Mouse (Mus musculus) kidney, postnatal 36 days (tissue): ENCODE measurements around the gene Vmn2r83.
"Not testable (repeated sequence)": the region's sequence is repeated elsewhere in the genome, so short reads cannot be mapped to it uniquely, and the experiment has no call there.

Experiments
- DNase-seq, 2 experiments: peaks; one replicate each; pipeline ENCODE4 v3.0.0; 2021 to 2022; ENCODE audit warnings: mixed read lengths in 2 of 2

Gene Vmn2r83

GRCm38 (mm10) chr10:79468431-79468830 is at the start of gene Vmn2r83:
Vmn2r83 (plus strand) TSS chr10:79468731.
- no peak for DNase-seq

- DNase-seq, result not testable (repeated sequence)
These were observed 33.2 kb upstream of the Vmn2r83 start for GRCm38 (mm10) chr10:79435141-79435820.

- DNase-seq, result peak; percentile 23 to 34
These were observed 27.4 kb downstream of the Vmn2r83 start for GRCm38 (mm10) chr10:79495886-79496285.

- no peak for DNase-seq
These were observed 28.3 kb downstream of the Vmn2r83 start for GRCm38 (mm10) chr10:79496701-79497288.

DNA sequence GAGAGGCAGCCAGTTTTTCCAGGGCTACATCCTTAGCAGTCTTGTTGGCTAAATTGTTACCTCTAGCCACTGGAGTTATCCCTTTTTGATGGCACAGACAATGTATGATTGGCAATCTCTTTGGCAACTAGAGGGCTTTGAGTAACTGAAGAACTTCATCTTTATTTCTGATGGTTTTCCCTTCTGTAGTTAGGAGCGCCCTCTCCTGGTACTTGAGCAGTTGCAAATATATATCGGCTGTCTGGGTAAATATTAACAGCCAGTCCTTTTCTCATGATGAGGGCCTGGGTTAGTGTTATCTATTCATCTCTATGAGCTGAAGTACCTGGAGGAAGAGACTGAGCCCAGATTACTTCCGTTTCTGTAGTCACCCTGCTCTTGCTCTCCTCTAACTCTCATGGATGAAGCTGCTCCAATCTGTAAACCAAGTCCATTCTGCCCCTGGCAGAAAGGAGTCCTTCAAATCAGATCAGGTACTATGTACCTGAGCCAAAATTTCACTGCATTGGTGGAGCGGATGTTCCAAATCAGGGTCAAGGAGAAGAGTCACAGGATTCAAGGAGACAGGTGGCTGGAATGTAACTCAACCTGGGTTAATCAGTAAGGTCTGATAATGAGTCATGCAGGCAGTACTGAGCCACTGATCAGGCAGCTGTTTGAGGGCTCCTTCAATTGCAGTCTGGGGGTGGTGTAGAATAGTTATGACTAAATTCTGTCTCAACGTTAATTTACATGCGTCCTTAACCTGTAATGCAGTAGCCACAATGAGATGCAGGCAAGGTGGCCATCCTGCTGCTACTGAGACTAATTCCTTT is 34.5 kb downstream of the Vmn2r83 start:
- DNase-seq, result peak; percentile 19 to 42

GRCm38 (mm10) chr10:79506709-79507108 is 38.2 kb downstream of the Vmn2r83 start:
- DNase-seq, result no peak

DNA sequence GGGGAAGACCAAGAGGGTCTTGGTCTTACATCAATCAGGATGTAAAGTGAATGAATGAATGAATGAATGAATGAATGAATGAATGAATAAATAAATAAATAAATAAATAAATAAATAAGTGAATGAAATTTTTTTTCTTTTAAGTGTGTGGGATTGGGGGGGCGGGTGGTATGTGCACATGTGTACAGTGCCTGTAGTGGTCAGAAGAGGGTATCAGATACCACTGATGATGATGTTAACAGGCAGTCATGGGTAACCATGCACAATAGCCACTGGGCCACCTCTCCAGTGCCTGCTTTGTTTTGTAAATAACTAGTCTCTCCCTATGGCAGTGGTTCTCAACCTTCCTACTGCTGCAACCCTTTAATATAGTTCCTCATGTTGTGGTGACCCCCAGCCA is 55.9 kb downstream of the Vmn2r83 start:
- no peak for DNase-seq

GRCm38 (mm10) chr10:79525456-79526325 is 57.2 kb downstream of the Vmn2r83 start:
- DNase-seq, result no peak

- DNase-seq, result no peak
These were observed 58.3 kb downstream of the Vmn2r83 start for GRCm38 (mm10) chr10:79526661-79527452.

DNA sequence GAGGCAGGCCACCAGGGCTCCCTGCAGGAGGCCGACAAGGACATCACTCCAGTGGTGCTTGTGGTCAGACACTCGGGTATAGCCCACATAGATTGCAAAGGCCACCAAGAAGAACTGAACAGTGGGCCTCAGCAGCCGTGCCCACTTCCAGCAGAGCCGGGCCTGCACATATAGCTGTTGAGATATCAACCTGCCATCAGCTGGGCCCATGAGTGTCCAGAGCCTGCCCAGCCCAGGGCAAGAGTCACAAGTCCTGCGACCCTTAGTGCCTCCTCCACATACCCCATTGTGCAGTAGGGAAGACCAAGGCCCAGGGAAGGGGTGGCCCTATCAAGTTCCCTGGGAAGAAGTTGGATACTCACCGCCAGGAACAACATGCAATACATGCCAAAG is 58.9 kb downstream of the Vmn2r83 start:
- no peak for DNase-seq

- DNase-seq, result no peak
These were observed 59.5 kb downstream of the Vmn2r83 start for GRCm38 (mm10) chr10:79528081-79528480.

DNA sequence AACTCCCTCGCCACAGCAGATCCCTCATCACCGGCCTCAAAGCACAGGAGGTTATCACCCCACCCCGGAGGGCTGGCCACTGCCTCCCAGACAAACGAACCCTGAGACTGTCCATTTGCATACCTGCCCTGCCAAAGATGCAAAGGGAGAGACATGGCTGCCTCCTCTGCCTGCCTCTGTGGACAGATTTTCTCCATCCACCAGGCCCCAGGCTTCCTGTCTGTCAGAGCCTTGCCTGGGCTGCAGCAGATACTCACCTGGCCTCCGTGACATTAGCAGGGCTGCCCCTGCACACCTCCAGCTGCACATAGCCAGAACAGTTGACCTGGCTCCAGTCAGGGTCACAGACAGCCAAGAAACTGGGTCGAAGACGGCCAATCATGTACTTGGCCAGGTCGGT is 61.7 kb downstream of the Vmn2r83 start:
- no peak for DNase-seq

DNA sequence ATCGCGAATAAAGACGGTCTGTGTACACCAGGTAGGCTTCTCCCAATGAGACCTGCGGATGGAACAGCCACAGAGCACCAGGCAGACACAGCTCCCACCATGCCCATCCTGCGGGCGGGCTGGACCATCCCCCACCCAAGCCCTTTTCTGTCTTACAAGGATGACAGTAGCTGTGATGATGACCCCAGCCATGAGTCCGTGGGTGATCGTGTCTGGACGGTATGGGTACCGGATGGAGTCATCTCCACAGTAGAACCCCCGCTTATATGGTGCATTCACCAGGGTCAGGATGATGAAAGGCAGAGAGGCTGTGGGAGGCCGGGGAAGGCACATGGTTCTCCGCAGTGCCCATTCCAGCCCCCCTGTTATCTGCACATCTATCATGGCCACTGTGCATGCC is 62.2 kb downstream of the Vmn2r83 start:
- no peak for DNase-seq

GRCm38 (mm10) chr10:79531593-79531992 is 63.1 kb downstream of the Vmn2r83 start:
- no peak for DNase-seq

- peak in 1 of 2 experiments; percentile 45 for DNase-seq
These were observed 64.1 kb downstream of the Vmn2r83 start for GRCm38 (mm10) chr10:79532678-79533077.

DNA sequence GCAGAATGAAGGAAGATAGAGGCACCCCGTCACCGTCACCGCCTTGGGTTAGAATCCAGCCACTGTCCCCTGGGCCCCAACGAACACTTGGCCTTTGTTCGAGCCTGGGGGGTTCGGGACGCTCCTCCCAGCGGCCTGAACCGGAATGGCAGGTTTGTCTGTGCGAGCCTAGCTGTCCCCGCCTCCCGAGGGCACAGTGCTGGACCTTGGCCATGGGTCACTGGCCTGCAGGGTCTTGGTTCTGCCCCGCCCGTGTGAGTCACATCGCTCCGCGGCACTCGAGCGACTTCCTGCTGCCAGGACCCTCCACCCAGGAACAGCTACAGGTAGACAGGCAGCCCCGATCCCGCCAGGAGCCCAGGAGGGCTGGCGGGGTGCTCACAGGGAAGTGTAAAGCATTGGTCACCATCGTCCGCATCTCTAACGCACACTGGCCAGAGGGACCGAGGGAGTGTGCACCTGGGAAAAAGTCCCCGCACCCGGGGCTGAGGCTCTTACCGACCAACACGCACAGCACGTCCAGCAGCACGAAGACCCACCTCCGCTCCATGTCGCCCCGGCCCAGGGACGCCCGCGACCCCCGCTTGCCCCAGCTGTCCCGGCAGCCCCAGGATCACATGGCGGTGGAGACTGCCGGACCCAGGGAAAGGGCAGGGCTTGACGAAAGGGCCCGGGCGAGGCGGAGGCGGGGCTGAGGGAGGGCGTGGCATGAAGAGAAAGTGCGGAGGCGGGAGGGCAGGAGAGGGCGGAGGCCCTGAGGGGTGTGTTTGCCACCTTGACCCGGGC is 64.8 kb downstream of the Vmn2r83 start, which contains the start of gene Plpp2:
Gene Plpp2, minus strand, starts transcription at position 671 of the 786 bp plus-strand sequence.
- DNase-seq, result peak; percentile 91 to 95

- no peak for DNase-seq
These were observed 65.9 kb downstream of the Vmn2r83 start for GRCm38 (mm10) chr10:79534426-79534825.

DNA sequence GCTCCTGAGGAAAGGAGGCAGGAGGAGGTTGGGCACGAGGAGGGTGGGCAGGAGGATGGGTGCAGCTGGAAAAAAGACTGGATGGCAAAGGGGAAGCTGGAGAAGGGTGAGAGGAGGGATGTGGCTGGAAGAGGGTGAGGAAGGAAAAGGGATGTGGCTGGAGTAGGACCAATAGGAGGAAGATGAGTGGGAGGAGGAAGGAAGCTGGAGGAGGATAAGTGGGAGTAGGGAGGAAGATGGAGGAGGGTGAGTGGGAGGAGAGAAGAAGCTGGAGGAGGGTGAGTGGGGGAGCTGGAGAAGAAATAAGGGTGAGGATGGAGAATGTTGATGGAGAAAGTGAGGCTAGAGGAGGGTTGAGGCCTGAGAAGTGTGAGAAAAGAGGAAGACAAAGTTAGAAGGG is 66.9 kb downstream of the Vmn2r83 start:
- no peak for DNase-seq

DNA sequence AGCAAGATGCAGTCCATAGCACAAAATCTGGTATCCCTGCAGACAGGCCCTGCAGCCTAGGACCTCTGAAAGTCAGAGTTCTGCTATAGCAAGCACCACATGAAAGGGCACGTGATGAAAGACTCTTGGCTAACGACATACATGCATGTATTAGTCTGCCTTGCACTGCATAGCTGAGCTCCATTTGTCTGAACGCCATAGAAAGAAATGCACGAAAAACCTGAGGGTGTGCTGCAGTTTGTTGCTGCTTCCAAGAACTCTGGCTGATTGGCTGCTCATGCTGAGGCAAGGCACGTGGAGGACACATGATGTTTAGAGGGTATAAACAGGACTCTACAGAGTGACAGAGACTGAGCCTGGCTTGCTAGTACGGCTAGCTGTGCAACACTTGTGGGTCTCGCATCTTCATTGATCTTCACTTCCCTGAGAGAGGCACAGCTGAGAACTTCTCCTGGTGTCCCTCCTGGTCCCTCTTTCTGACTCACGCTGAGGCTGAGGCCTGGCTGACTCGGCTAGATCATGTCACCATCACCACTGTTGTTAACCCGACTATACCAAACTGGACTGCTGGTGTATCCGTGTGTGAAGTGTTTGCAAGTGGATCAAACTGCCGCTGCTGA is 68.0 kb downstream of the Vmn2r83 start:
- DNase-seq, result no peak

- no peak for DNase-seq
These were observed 68.7 kb downstream of the Vmn2r83 start for GRCm38 (mm10) chr10:79537271-79537670.

GRCm38 (mm10) chr10:79537781-79538180 is 69.2 kb downstream of the Vmn2r83 start:
- DNase-seq, result no peak
